Mouse (Mus musculus): ENCODE measurements around the gene Map3k20. TPM values are rescaled to one million over a fixed set of nuclear protein-coding genes. Genes with fewer than 3 reads are reported as not detected.

Gene Map3k20
- total and polyA plus RNA-seq, 2 experiments from 2014 or later = 3.5 to 6.0 TPM

GRCm38 (mm10) chr2:72474531-72475287 lies 189.3 kb downstream of the Map3k20 start:
- no peak overlapping the region for H3K9ac ChIP-seq (replicated peaks; ENCODE audit: low read length)
- no peaks in the 10 kb centered on the region for H3K9me3 ChIP-seq (ENCODE audit: low read length)
- H3K27ac ChIP-seq = no peak overlapping the region
- H3K36me3 ChIP-seq (ENCODE audit: insufficient read depth, low read length) = no peaks in the 10 kb centered on the region
- no peak for TF ChIP-seq CTCF (IDR thresholded peaks at IDR 0.05; ENCODE audit: low read depth)
- no peak for ATAC-seq
- H3K4me3 ChIP-seq (ENCODE audit: low read length) = no peak overlapping the region
- H3K27me3 ChIP-seq (ENCODE audit: insufficient read depth, low read length) = no peaks in the 10 kb centered on the region
- H3K4me1 ChIP-seq (ENCODE audit: insufficient read depth, low read length) = peaks cover 12% of the 10 kb centered on the region; the same call in 1 of the 2 replicates
- H3K4me2 ChIP-seq (ENCODE audit: low read depth, low read length) = 0 out of 2 replicates have a peak overlapping the region, but pooled peaks have one; percentile 98
- WGBS = 17% methylated on average over 7 of the region's 7 CpGs
- DNase-seq (ENCODE audit: low spot score) = peak; percentile 35

GRCm38 (mm10) chr2:72475423-72475796 lies 190.0 kb downstream of the Map3k20 start:
- Histone ChIP-seq H3K9me3 (ENCODE audit: low read length) (no peaks in the 10 kb centered on the region), H3K4me1 (ENCODE audit: insufficient read depth, low read length) (peaks cover 12% of the 10 kb centered on the region; the same call in 1 of the 2 replicates), H3K36me3 (ENCODE audit: insufficient read depth, low read length) (no peaks in the 10 kb centered on the region), H3K27ac (no peak overlapping the region), H3K27me3 (ENCODE audit: insufficient read depth, low read length) (no peaks in the 10 kb centered on the region), H3K4me2 (ENCODE audit: low read depth, low read length) (peak overlapping the region; percentile 98), H3K9ac (replicated peaks; ENCODE audit: low read length) (peak overlapping the region; percentile 55), H3K4me3 (ENCODE audit: low read length) (peak overlapping the region; percentile 77)
- DNase-seq (ENCODE audit: low spot score) (no peak), ATAC-seq (no peak)
- WGBS = 0% methylated on average over 7 of the region's 7 CpGs
- no peak for TF ChIP-seq CTCF (IDR thresholded peaks at IDR 0.05; ENCODE audit: low read depth)

GRCm38 (mm10) chr2:72475797-72476485 lies 190.5 kb downstream of the Map3k20 start, which contains the start of gene Cdca7:
Cdca7 (plus strand) TSS chr2:72476159.
- Histone ChIP-seq H3K4me2 (ENCODE audit: low read depth, low read length) (peak within 1 kb of the TSS; percentile 98), H3K4me3 (ENCODE audit: low read length) (peak within 1 kb of the TSS; percentile 77), H3K4me1 (ENCODE audit: insufficient read depth, low read length) (peaks cover 12% of the 10 kb centered on the region; the same call in 1 of the 2 replicates), H3K9ac (replicated peaks; ENCODE audit: low read length) (peak within 1 kb of the TSS; percentile 55), H3K36me3 (ENCODE audit: insufficient read depth, low read length) (no peaks in the 10 kb centered on the region), H3K9me3 (ENCODE audit: low read length) (no peaks in the 10 kb centered on the region), H3K27me3 (ENCODE audit: insufficient read depth, low read length) (no peaks in the 10 kb centered on the region), H3K27ac (peak within 1 kb of the TSS; percentile 55; the same call in 1 of the 2 replicates)
- no peak for TF ChIP-seq CTCF (IDR thresholded peaks at IDR 0.05; ENCODE audit: low read depth)
- DNase-seq (ENCODE audit: low spot score) = peak; percentile 76
- WGBS = 0% methylated on average over 54 of the region's 58 CpGs
- ATAC-seq = peak; percentile 90

GRCm38 (mm10) chr2:72476486-72477211 lies 191.2 kb downstream of the Map3k20 start:
- Histone ChIP-seq H3K4me3 (ENCODE audit: low read length) (peak overlapping the region; percentile 77), H3K4me2 (ENCODE audit: low read depth, low read length) (peak overlapping the region; percentile 98), H3K9me3 (ENCODE audit: low read length) (no peaks in the 10 kb centered on the region), H3K27me3 (ENCODE audit: insufficient read depth, low read length) (no peaks in the 10 kb centered on the region), H3K36me3 (ENCODE audit: insufficient read depth, low read length) (no peaks in the 10 kb centered on the region), H3K9ac (replicated peaks; ENCODE audit: low read length) (peak overlapping the region; percentile 55), H3K4me1 (ENCODE audit: insufficient read depth, low read length) (peaks cover 12% of the 10 kb centered on the region; the same call in 1 of the 2 replicates), H3K27ac (peak overlapping the region; percentile 55; the same call in 1 of the 2 replicates)
- WGBS = under 1% methylated on average over 53 of the region's 53 CpGs
- peak; percentile 67 for ATAC-seq
- no peak for TF ChIP-seq CTCF (IDR thresholded peaks at IDR 0.05; ENCODE audit: low read depth)
- peak; percentile 31 for DNase-seq (ENCODE audit: low spot score)

- no peaks in the 10 kb centered on the region for H3K9me3 ChIP-seq (ENCODE audit: low read length)
- peak overlapping the region; percentile 77 for H3K4me3 ChIP-seq (ENCODE audit: low read length)
- no peaks in the 10 kb centered on the region for H3K27me3 ChIP-seq (ENCODE audit: insufficient read depth, low read length)
- H3K4me1 ChIP-seq (ENCODE audit: insufficient read depth, low read length) = peaks cover 12% of the 10 kb centered on the region; the same call in 1 of the 2 replicates
- H3K27ac ChIP-seq = no peak overlapping the region
- peak overlapping the region; percentile 98 for H3K4me2 ChIP-seq (ENCODE audit: low read depth, low read length)
- DNase-seq (ENCODE audit: low spot score) (no peak), ATAC-seq (no peak)
- 6% methylated on average over 11 of the region's 11 CpGs for WGBS
- no peak for TF ChIP-seq CTCF (IDR thresholded peaks at IDR 0.05; ENCODE audit: low read depth)
- no peaks in the 10 kb centered on the region for H3K36me3 ChIP-seq (ENCODE audit: insufficient read depth, low read length)
- H3K9ac ChIP-seq (replicated peaks; ENCODE audit: low read length) = peak overlapping the region; percentile 55
These were observed 191.8 kb downstream of the Map3k20 start for GRCm38 (mm10) chr2:72477221-72477620.

- DNase-seq (ENCODE audit: low spot score) (no peak), ATAC-seq (no peak)
- 71% methylated on average over 4 of the region's 4 CpGs for WGBS
- no peak for TF ChIP-seq CTCF (IDR thresholded peaks at IDR 0.05; ENCODE audit: low read depth)
- no peaks in the 10 kb centered on the region for H3K9me3 ChIP-seq (ENCODE audit: low read length)
- no peaks in the 10 kb centered on the region for H3K27me3 ChIP-seq (ENCODE audit: insufficient read depth, low read length)
- H3K27ac ChIP-seq = no peak overlapping the region
- H3K9ac ChIP-seq (replicated peaks; ENCODE audit: low read length) = no peak overlapping the region
- peak overlapping the region; percentile 98; the same call in 1 of the 2 replicates for H3K4me2 ChIP-seq (ENCODE audit: low read depth, low read length)
- H3K36me3 ChIP-seq (ENCODE audit: insufficient read depth, low read length) = no peaks in the 10 kb centered on the region
- H3K4me3 ChIP-seq (ENCODE audit: low read length) = no peak overlapping the region
- H3K4me1 ChIP-seq (ENCODE audit: insufficient read depth, low read length) = peaks cover 12% of the 10 kb centered on the region; the same call in 1 of the 2 replicates
These were observed 192.7 kb downstream of the Map3k20 start for GRCm38 (mm10) chr2:72478176-72478575.
